Comparison of ENCODE assay signal across 8 mouse cellular contexts in genomic region chr6:118594070-118594469, GRCm38 (mm10). TPM values are rescaled to one million over a fixed set of nuclear protein-coding genes. Genes with fewer than 3 reads are reported as not detected.
DNase-seq lines count a peak whose midpoint lies in the region; ATAC-seq and TF ChIP-seq lines count a peak whose summit lies in the region.

No protein-coding gene starts in this region.

- TF ChIP-seq CTCF in forebrain, postnatal 0 days (IDR thresholded peaks at IDR 0.05; ENCODE audit: low read depth): no peak

- peaks cover 7% of the 10 kb centered on the region; the same call in 1 of the 2 replicates for H3K27me3 ChIP-seq in neural tube, embryonic 11.5 days (ENCODE audit: control insufficient read depth, insufficient read depth, low read length)
- H3K27me3 ChIP-seq in forebrain, postnatal 0 days (ENCODE audit: insufficient read depth, low read length): peaks cover 6% of the 10 kb centered on the region; the same call in 1 of the 2 replicates
- H3K27me3 ChIP-seq in liver, embryonic 13.5 days: peaks cover 49% of the 10 kb centered on the region
- H3K27me3 ChIP-seq in stomach, embryonic 16.5 days (ENCODE audit: control insufficient read depth, insufficient read depth, low read length): no peaks in the 10 kb centered on the region

- peaks cover 4% of the 10 kb centered on the region; the same call in 1 of the 2 replicates for H3K4me1 ChIP-seq in neural tube, embryonic 11.5 days (ENCODE audit: control insufficient read depth, insufficient read depth, low read length)
- 0 out of 2 replicates have a peak, but pooled peaks cover 5% of the 10 kb centered on the region for H3K4me1 ChIP-seq in forebrain, postnatal 0 days (ENCODE audit: insufficient read depth)
- peaks cover 11% of the 10 kb centered on the region for H3K4me1 ChIP-seq in liver, embryonic 13.5 days (replicated peaks)
- peaks cover 11% of the 10 kb centered on the region; the same call in 1 of the 2 replicates for H3K4me1 ChIP-seq in stomach, embryonic 16.5 days (ENCODE audit: control insufficient read depth, insufficient read depth, low read length)

- peak overlapping the region; percentile 87 for H3K4me2 ChIP-seq in neural tube, embryonic 11.5 days (ENCODE audit: low read depth)
- peak overlapping the region; percentile 43 for H3K4me2 ChIP-seq in forebrain, postnatal 0 days (ENCODE audit: low read depth)
- peak overlapping the region; percentile 71 for H3K4me2 ChIP-seq in liver, embryonic 13.5 days
- H3K4me2 ChIP-seq in stomach, embryonic 16.5 days (ENCODE audit: low read depth, low read length): peak overlapping the region; percentile 76

- no peak for ATAC-seq in neural tube, embryonic 11.5 days (ENCODE audit: insufficient read depth, low FRiP score, low TSS enrichment)
- no peak for ATAC-seq in forebrain, postnatal 0 days
- ATAC-seq in liver, embryonic 13.5 days (ENCODE audit: low read depth): 0 out of 2 replicates have a peak, but pooled peaks have one; percentile 4
- peak; percentile 39 for ATAC-seq in stomach, embryonic 16.5 days (ENCODE audit: insufficient read depth, low FRiP score)

- no peak for DNase-seq in neural tube, embryonic 11.5 days (ENCODE audit: low spot score)
- DNase-seq in neural tube, embryonic 10.5 days (ENCODE audit: extremely low spot score, low spot score): no peak
- no peak for DNase-seq in forebrain, postnatal 0 days
- DNase-seq in liver, embryonic 13.5 days: no peak
- no peak for DNase-seq in thymus, postnatal 25 days
- DNase-seq in adrenal gland, postnatal 25 days: no peak
- no peak for DNase-seq in MN1 (ENCODE audit: low spot score)

- peak overlapping the region; percentile 38 for H3K4me3 ChIP-seq in neural tube, embryonic 11.5 days (ENCODE audit: low read depth, low read length)
- H3K4me3 ChIP-seq in forebrain, postnatal 0 days (ENCODE audit: low read depth, low read length): 0 out of 2 replicates have a peak overlapping the region, but pooled peaks have one; percentile 14
- H3K4me3 ChIP-seq in liver, embryonic 13.5 days (replicated peaks): peak overlapping the region; percentile 50
- peak overlapping the region; percentile 48 for H3K4me3 ChIP-seq in stomach, embryonic 16.5 days (replicated peaks; ENCODE audit: low read length)

- no peak overlapping the region for H3K27ac ChIP-seq in neural tube, embryonic 11.5 days (ENCODE audit: low read depth, low read length)
- no peak overlapping the region for H3K27ac ChIP-seq in forebrain, postnatal 0 days (ENCODE audit: low read depth, low read length)
- H3K27ac ChIP-seq in liver, embryonic 13.5 days: no peak overlapping the region
- H3K27ac ChIP-seq in stomach, embryonic 16.5 days (ENCODE audit: low read length): no peak overlapping the region

- WGBS in neural tube, embryonic 11.5 days: 35% methylated on average over 10 of the region's 10 CpGs
- WGBS in forebrain, postnatal 0 days: 40% methylated on average over 10 of the region's 10 CpGs
- WGBS in liver, embryonic 13.5 days (ENCODE audit: insufficient replicate concordance): 30% methylated on average over 10 of the region's 10 CpGs
- 38% methylated on average over 10 of the region's 10 CpGs for WGBS in stomach, embryonic 16.5 days

- H3K9ac ChIP-seq in neural tube, embryonic 11.5 days (ENCODE audit: low read length): peak overlapping the region; percentile 51; the same call in 1 of the 2 replicates
- H3K9ac ChIP-seq in forebrain, postnatal 0 days: no peak overlapping the region
- no peak overlapping the region for H3K9ac ChIP-seq in liver, embryonic 13.5 days
- peak overlapping the region; percentile 63; the same call in 1 of the 2 replicates for H3K9ac ChIP-seq in stomach, embryonic 16.5 days (ENCODE audit: low read length)

- H3K9me3 ChIP-seq in neural tube, embryonic 11.5 days (ENCODE audit: control insufficient read depth, low read length): no peaks in the 10 kb centered on the region
- H3K9me3 ChIP-seq in forebrain, postnatal 0 days (ENCODE audit: low read length): no peaks in the 10 kb centered on the region
- H3K9me3 ChIP-seq in liver, embryonic 13.5 days (replicated peaks): no peaks in the 10 kb centered on the region
- no peaks in the 10 kb centered on the region for H3K9me3 ChIP-seq in stomach, embryonic 16.5 days (replicated peaks; ENCODE audit: control insufficient read depth, low read length)

- no peaks in the 10 kb centered on the region for H3K36me3 ChIP-seq in neural tube, embryonic 11.5 days (ENCODE audit: control insufficient read depth, insufficient read depth, low read length)
- H3K36me3 ChIP-seq in forebrain, postnatal 0 days (ENCODE audit: insufficient read depth): peaks cover 40% of the 10 kb centered on the region
- no peaks in the 10 kb centered on the region for H3K36me3 ChIP-seq in liver, embryonic 13.5 days
- H3K36me3 ChIP-seq in stomach, embryonic 16.5 days (ENCODE audit: control insufficient read depth, insufficient read depth, low read length): no peaks in the 10 kb centered on the region

RNA-seq across cellular contexts. Expression of gene Ankrd26, which starts 32.0 kb away (rescaled TPM):
- 16.0 and 23.1 TPM in 2 replicates for polyA plus RNA-seq in neural tube, embryonic 11.5 days (2014; fragmentation: Nextera tagmentation; extraction: Ambion mirVana)
- 7.0 and 12.4 TPM in 2 replicates for total RNA-seq in forebrain, postnatal 0 days (2014; rRNA removed)
- polyA plus RNA-seq in forebrain, postnatal 0 days (2015; fragmentation: Nextera tagmentation; extraction: Ambion mirVana): 6.6 and 10.9 TPM in 2 replicates
- 8.0 and 9.0 TPM in 2 replicates for polyA plus RNA-seq in liver, embryonic 13.5 days (2015; fragmentation: Nextera tagmentation; extraction: Ambion mirVana)
- polyA plus RNA-seq in stomach, embryonic 16.5 days (2015; fragmentation: Nextera tagmentation; extraction: Ambion mirVana): 10.4 and 10.8 TPM in 2 replicates
- 5.5 and 6.8 TPM in 2 replicates for total RNA-seq in adrenal gland, postnatal 25 days (2021)

Comparison
In these comparisons a context has a peak if more than half of its experiments do, and no peak if none do; other contexts are left out.
1. ATAC-seq: peak in liver, embryonic 13.5 days (single experiment) and stomach, embryonic 16.5 days (single experiment); none in neural tube, embryonic 11.5 days (single experiment) and forebrain, postnatal 0 days (single experiment).
2. H3K9ac ChIP-seq: peak in neural tube, embryonic 11.5 days (single experiment) and stomach, embryonic 16.5 days (single experiment); none in forebrain, postnatal 0 days (single experiment) and liver, embryonic 13.5 days (single experiment).
3. Peak in every context shown above with its lines, with median percentiles within 50 percentile points of each other: H3K4me2 ChIP-seq and H3K4me3 ChIP-seq.